Mouse (Mus musculus) adrenal gland, postnatal 10 days (tissue): ENCODE data around the gene Stk39. TPM values are rescaled to one million over a fixed set of nuclear protein-coding genes. Genes with fewer than 3 reads are reported as not detected.

Source experiments
- DNase-seq: peaks from one replicate; pipeline ENCODE4 v3.0.0; 2021; ENCODE audit warnings: mixed read lengths
- total RNA-seq, 2 experiments: library from RNA; stranded (reverse); gene quantifications; 2 replicates each; pipeline ENCODE4 v1.2.3; 2021

The Stk39 gene
- total RNA-seq, 2 experiments from 2014 or later, result 50.2 to 69.4 TPM

GRCm38 (mm10) chr2:68381881-68382280 lies 90.2 kb downstream of the Stk39 start:
- DNase-seq, result no peak

- no peak for DNase-seq
Measured at GRCm38 (mm10) chr2:68381205-68381604, 90.9 kb downstream of the Stk39 start.

- DNase-seq, result no peak
Measured at GRCm38 (mm10) chr2:68379631-68380030, 92.4 kb downstream of the Stk39 start.

- no peak for DNase-seq
Measured at GRCm38 (mm10) chr2:68378319-68378718, 93.7 kb downstream of the Stk39 start.

- peak; percentile 50 for DNase-seq
Measured at GRCm38 (mm10) chr2:68377251-68377681, 94.8 kb downstream of the Stk39 start.

- DNase-seq, result peak; percentile 86
Measured at GRCm38 (mm10) chr2:68376660-68377059, 95.4 kb downstream of the Stk39 start.

- no peak for DNase-seq
Measured at GRCm38 (mm10) chr2:68374202-68374601, 97.9 kb downstream of the Stk39 start.

GRCm38 (mm10) chr2:68371912-68372311 lies 100.2 kb downstream of the Stk39 start:
- DNase-seq, result no peak

- peak; percentile 49 for DNase-seq
Measured at GRCm38 (mm10) chr2:68370326-68370725, 101.7 kb downstream of the Stk39 start.

GRCm38 (mm10) chr2:68369080-68369479 lies 103.0 kb downstream of the Stk39 start:
- no peak for DNase-seq

GRCm38 (mm10) chr2:68367944-68368343 lies 104.1 kb downstream of the Stk39 start:
- peak; percentile 60 for DNase-seq

GRCm38 (mm10) chr2:68366897-68367193 lies 105.2 kb downstream of the Stk39 start:
- no peak for DNase-seq

- no peak for DNase-seq
Measured at GRCm38 (mm10) chr2:68366091-68366896, 105.8 kb downstream of the Stk39 start.

GRCm38 (mm10) chr2:68365504-68365903 lies 106.6 kb downstream of the Stk39 start:
- no peak for DNase-seq

- peak; percentile 50 for DNase-seq
Measured at GRCm38 (mm10) chr2:68364181-68364900, 107.7 kb downstream of the Stk39 start.

- DNase-seq, result no peak
Measured at GRCm38 (mm10) chr2:68363159-68363558, 108.9 kb downstream of the Stk39 start.

- no peak for DNase-seq
Measured at GRCm38 (mm10) chr2:68361701-68362100, 110.4 kb downstream of the Stk39 start.

GRCm38 (mm10) chr2:68350621-68351020 lies 121.4 kb downstream of the Stk39 start:
- DNase-seq, result peak; percentile 76

GRCm38 (mm10) chr2:68349593-68350383 lies 122.3 kb downstream of the Stk39 start:
- peak; percentile 91 for DNase-seq

- no peak for DNase-seq
Measured at GRCm38 (mm10) chr2:68348966-68349365, 123.1 kb downstream of the Stk39 start.

GRCm38 (mm10) chr2:68346606-68347237 lies 125.3 kb downstream of the Stk39 start:
- peak; percentile 59 for DNase-seq

GRCm38 (mm10) chr2:68345269-68345668 lies 126.8 kb downstream of the Stk39 start:
- DNase-seq, result no peak
